Mouse (Mus musculus) mature B cell (primary cell): ENCODE data around the gene Zfp827.

ENCODE experiments used
- in situ Hi-C: fragments of 300-500 bp; cut with MboI; formaldehyde crosslinking; loops from 2 replicates; pipeline ENCODE4 v1.14.3; 2019

The Zfp827 gene

DNA sequence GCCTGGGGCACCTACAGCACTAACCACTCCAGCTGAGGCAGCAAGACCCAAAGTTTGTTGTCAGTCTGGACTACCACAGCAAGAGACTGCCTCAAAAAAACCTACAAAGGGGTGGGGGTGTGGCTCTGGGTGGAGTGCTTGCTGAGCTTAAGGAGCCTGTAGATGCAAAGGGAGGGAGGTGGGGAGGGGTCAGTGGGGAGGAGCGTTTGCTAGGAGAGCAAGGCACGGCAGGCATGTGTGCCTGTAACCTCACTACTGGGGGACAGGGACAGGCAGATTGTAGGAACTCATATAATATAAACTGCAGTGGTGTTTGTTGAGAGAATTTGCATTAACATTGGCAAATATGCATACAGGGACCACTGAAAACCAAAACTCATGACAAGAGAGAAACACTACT lies 130.1 kb downstream of the Zfp827 start:
- in situ Hi-C loops: no loop called here

DNA sequence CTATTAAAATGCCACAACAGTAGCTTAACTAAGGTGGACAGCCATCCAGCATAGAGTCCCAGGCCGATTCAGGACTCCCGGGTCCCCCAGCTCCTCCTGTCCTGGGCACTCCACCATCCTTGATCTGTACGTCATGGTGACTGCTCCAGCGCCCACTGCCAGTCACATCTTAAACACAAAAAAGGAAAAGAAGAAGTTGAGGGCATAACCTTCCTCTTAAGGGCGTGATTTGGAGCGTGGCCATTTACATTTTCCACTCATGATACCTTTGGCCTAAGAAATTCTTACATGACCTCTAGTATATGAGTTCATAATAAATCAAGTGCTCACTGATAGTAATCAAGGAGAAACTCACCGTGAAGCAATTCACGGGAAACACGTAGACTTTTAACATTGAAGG lies 131.2 kb downstream of the Zfp827 start:
- in situ Hi-C loops: no loop called here

- in situ Hi-C loops: no loop called here
Measured at GRCm38 (mm10) chr8:79160302-79160701, 132.1 kb downstream of the Zfp827 start.

DNA sequence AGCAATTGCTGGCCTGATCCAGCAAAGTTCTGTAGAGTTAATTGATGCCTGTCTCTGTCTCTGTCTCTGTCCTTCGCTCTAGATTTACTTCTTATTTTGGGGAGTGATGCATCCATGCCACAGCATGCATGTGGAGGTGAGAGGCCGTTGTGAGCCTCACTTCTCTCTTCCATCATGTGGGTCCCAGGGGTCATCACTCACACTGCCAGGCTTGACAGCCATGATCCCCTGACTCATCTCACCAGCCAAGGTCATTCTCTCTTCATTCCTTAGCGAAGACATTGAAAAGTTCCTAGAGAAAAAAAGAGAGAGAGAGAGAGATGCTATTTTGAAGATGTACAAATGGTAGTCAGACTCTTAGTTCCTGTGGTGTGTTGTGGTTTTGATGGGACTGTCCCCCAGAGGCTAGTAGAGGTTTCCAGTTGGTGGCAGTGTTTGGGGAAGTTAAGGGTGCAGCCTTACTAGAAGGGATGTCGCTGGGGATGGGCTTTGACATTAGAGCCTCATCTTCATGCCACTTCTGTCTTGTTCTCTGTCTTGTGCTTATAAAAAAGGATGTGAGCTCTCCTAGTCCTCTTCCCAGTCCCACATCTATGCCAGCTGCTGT lies 133.0 kb downstream of the Zfp827 start:
- in situ Hi-C loops: no loop called here

- in situ Hi-C loops: no loop called here
Measured at GRCm38 (mm10) chr8:79162533-79163308, 134.5 kb downstream of the Zfp827 start.

DNA sequence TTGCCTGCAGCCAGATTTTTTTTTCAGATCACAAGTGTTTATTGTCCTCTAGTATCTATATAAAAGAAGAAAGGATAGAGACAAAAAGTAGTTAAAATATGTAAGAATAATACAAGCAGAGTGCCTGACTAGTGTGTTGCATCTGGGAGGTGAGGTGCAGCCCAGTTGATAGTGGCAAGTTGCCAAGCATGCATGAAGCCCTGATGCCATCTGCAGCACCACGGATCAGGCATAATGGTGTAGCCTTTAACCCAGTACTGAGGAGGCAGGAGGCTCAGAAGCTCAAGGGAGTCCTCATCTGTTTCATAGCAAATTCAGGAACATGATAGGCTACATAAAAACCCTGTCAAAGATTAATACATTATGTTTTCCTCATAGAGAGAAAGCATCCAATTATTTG lies 136.1 kb downstream of the Zfp827 start:
- in situ Hi-C loops: no loop called here

DNA sequence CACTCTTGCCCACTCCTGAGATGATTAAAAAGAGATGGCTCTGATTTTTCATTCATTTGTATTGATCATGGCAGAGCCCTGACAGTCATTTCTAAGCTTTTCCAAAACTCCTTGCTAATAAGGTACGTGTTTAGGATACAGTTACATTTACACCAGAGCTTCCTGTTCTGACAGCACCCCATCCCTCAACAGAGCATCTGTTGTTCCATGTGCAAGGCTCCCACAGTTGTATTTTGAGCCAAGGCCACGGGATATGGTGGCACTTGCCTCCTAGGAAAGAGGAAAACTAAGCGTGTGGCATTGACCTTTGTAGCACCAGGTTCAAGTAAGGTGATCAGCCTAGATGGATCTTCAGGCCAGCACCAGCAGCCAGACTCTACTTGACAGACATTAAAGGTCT lies 137.0 kb downstream of the Zfp827 start:
- in situ Hi-C loops: no loop called here

DNA sequence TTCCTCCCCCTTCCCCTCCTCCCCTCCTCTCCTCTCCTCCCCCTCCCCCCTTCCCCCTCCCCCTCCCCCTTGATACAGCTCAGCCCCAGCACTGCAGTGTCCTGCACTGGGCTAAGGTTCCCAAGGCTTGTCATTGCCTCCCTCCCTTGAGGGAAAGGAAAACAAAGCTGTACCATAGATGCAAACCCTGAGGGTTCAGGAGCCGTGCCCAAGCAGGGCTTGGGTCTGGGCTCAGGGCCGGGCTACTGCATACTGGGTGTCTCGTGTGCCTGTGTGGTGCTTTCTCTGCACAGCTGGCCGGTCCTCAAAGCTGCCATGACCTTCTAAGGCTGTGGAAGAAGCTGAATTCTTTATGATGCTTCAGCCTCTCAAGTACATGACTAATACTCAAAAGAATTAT lies 145.4 kb downstream of the Zfp827 start:
- in situ Hi-C loops: no loop called here

GRCm38 (mm10) chr8:79175991-79176390 lies 147.8 kb downstream of the Zfp827 start:
- in situ Hi-C loops: no loop called here

DNA sequence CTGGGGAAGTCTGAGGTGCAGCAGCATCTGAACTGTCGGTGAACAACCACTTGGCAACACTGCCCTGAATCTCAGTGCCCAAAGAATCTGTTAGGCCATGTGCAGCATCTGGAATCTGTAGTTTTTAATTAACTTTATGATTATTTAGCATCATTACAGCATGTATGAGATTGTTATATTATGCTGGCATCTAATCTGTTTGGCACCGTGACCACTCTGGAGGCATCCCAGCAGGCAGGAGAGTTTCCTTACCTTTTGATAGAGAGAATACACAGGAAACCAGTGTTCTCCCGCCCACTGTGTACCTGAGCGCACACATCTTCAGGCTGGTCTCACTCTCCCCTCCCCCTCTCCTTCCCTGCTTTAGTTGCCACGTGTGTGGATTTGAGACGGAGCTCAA lies 151.4 kb downstream of the Zfp827 start:
- in situ Hi-C loops: no loop called here

- in situ Hi-C loops: no loop called here
Measured at GRCm38 (mm10) chr8:79185488-79185887, 157.3 kb downstream of the Zfp827 start.

DNA sequence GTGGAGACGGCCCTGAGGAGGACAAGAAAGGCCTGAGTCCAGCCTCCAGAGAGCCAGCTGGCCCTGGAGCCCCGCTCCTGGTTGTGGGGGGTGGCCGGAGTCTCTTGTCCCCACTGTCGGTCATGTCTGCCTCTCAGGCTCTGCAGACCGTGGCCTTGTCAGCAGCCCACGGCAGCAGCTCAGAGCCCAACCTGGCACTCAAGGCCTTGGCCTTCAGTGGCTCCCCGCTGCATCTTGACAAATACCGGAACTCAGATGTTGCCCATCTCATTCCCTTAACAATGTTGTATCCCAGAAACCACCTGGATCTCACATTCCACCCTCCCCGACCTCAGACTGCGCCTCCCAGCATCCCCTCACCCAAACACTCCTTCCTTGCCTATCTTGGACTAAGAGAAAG lies 161.8 kb downstream of the Zfp827 start:
- in situ Hi-C loops: no loop called here

DNA sequence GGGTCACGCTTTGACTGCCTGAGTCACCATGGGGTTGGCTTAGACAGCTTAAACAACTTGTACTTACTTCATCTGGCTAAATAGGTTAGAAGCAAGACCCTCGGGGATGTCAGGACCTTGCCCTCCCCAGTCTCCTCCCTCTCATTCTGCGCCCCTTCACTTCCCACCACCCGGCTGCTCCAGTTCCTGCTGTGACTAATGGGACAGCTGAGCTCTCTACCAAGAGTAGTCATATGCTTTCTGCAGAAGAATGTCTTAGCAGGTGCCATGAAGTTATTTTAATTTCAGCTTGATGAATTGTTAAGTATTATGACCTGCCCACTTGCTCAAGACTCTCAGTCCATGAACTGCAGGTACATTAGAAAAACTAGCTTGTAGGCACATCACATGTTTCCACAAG lies 168.2 kb downstream of the Zfp827 start:
- in situ Hi-C loops: no loop called here

DNA sequence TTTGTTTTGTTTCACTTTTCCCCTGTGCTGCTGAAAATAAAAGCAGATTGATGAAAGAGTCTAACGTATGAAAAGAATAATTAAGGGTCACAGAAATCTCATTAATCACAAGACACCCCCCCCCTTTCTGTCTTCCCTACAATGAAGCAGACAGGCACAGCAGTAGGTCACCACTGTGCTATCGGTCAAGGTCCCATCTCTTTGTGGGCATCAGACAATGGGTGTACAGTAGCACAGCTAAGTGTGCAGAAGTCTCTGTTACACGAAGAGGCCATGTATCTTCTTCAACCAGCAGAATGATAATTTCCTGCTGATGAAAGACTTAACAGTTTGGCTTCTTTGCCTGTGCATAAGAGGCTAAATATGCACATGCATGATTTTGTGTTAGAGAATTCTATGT lies 170.4 kb downstream of the Zfp827 start:
- in situ Hi-C loops: no loop called here

DNA sequence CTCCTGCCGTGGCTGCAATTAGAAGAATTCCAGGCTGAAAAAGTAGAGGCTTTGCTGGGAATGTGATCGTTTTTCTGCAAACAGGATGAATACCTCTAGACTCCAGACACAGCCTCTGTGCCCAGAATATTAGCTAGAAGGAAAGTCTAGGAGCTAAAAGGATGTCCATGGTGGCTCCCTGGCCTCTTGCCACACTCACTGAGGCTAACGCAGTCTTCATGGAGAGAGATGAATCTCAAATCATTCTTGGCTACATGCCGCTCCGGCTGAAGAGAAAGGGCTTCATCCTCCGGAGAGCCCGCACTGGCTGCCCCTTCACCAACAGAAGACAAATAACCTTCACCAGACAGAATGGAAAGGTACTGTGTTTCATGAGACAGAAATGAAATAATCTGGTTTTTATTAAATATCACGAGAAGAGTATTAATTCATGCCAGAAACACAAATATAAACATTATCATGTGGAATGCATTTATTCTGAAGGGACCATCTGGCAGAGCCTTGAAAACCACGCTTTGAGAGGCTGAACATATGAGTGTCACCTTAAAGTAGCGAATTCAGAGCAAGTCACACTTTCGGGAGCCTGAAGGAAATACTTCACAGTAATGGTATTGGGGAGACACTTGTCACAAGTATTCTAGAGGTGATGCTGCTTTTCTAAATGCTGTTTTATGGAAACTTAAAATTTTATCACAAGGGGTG lies 173.4 kb downstream of the Zfp827 start:
- in situ Hi-C loops: no loop called here

GRCm38 (mm10) chr8:79206895-79207294 lies 178.7 kb downstream of the Zfp827 start:
- in situ Hi-C loops: no loop called here

DNA sequence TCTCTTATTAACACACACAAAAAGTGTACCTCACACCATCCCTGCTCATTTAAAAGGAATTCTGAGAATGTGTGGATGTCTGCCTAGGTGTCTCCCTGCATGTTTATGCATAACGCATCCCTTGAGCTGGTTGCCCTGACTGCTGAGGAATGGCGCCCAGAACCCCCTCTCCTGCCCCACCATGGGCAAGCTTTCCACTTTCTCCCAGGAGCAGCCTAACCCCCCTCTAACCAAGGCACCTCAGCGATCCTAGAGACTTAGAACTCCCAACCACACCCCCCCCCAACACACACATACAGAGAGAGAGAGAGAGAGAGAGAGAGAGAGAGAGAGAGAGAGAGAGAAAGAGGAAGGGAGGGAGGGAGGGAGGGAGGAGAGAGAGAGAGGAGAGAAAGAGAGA lies 179.9 kb downstream of the Zfp827 start:
- in situ Hi-C loops: no loop called here

GRCm38 (mm10) chr8:79208691-79209640 lies 180.7 kb downstream of the Zfp827 start:
- in situ Hi-C loops: no loop called here

- in situ Hi-C loops: no loop called here
Measured at GRCm38 (mm10) chr8:79209641-79210358, 181.6 kb downstream of the Zfp827 start.

GRCm38 (mm10) chr8:79211630-79212029 lies 183.4 kb downstream of the Zfp827 start:
- in situ Hi-C loops: no loop called here

- in situ Hi-C loops: no loop called here
Measured at GRCm38 (mm10) chr8:79222106-79222751, 194.0 kb downstream of the Zfp827 start.
